Mouse (Mus musculus) olfactory bulb, adult 2 months (tissue): ENCODE measurements around the gene Tars.

Experiments used
- CTCF ChIP-seq: fragments of 200-500 bp; IDR thresholded peaks from 2 replicates; pipeline ENCODE4 v1.5.1; 2012; ENCODE audit warnings: low read depth, mild to moderate bottlenecking, low read length, moderate library complexity; ENCODE audit not compliant: insufficient read depth
- POLR2A ChIP-seq: fragments of 200-500 bp; IDR thresholded peaks from 2 replicates; pipeline ENCODE4 v1.6.1; 2012; ENCODE audit warnings: mild to moderate bottlenecking, low read depth, low read length, moderate library complexity; ENCODE audit not compliant: insufficient read depth

GRCm38 (mm10) chr15:11361824-11362223 is 37.6 kb downstream of the Tars start:
- TF ChIP-seq CTCF (no peak), POLR2A (no peak)
